Mouse (Mus musculus) small intestine, adult 2 months (tissue): ENCODE measurements around the gene Tgm7. TPM values are rescaled to one million over a fixed set of nuclear protein-coding genes. Genes with fewer than 3 reads are reported as not detected.

Experiments
- H3K27ac ChIP-seq: fragments of 200-500 bp; 2 replicates; pipeline ENCODE4 v1.5.1; 2012; ENCODE audit warnings: low read depth, low read length, control low read depth, inconsistent platforms; ENCODE audit not compliant: insufficient read depth
- H3K27me3 ChIP-seq: fragments of 200-500 bp; 2 replicates; pipeline ENCODE4 v1.6.1; 2012; ENCODE audit warnings: mild to moderate bottlenecking, moderate library complexity, low read length, inconsistent platforms; ENCODE audit not compliant: control insufficient read depth, insufficient read depth
- H3K36me3 ChIP-seq: fragments of 200-500 bp; 2 replicates; pipeline ENCODE4 v1.6.1; 2012; ENCODE audit warnings: mild to moderate bottlenecking, low read length, control low read depth, inconsistent platforms; ENCODE audit not compliant: control insufficient read depth, insufficient read depth
- H3K4me1 ChIP-seq: fragments of 200-500 bp; 2 replicates; pipeline ENCODE4 v1.6.1; 2012; ENCODE audit warnings: low read length, inconsistent platforms, mixed read lengths; ENCODE audit not compliant: control insufficient read depth, insufficient read depth, insufficient read length
- H3K4me3 ChIP-seq: fragments of 200-500 bp; 2 replicates; pipeline ENCODE4 v1.5.1; 2012; ENCODE audit warnings: low read depth, mild to moderate bottlenecking, control low read depth, inconsistent platforms, low read length, moderate library complexity
- CTCF ChIP-seq: fragments of 200-500 bp; IDR thresholded peaks from 2 replicates; pipeline ENCODE4 v1.5.1; 2012; ENCODE audit warnings: low read depth, mild to moderate bottlenecking, control low read depth, inconsistent platforms, low read length, moderate library complexity, mixed read lengths; ENCODE audit not compliant: insufficient replicate concordance, insufficient read length; ENCODE audit errors: extremely low read depth
- POLR2A ChIP-seq: fragments of 200-500 bp; IDR thresholded peaks from 2 replicates; pipeline ENCODE4 v1.6.1; 2012; ENCODE audit warnings: low read depth, mild to moderate bottlenecking, control low read depth, inconsistent platforms, low read length, moderate library complexity
- WGBS: fragments of 180-500 bp; shearing (Covaris S2); methylation state at CpG from one replicate; pipeline ENCODE4 v1.1.7; 2018; 5-methylcytosine and 5-hydroxymethylcytosine counted together
- polyA plus RNA-seq: library from polyadenylated mRNA; depleted of rRNA; stranded (reverse); fragments of >200 nt; gene quantifications from 2 replicates; pipeline ENCODE4 v1.2.3, GENCODE M21; 2012

Tgm7 gene
- polyA plus RNA-seq, 1 experiment, result not detected

GRCm38 (mm10) chr2:121071871-121072270 lies 37.7 kb downstream of the Tgm7 start:
- 56% methylated on average over 6 of the region's 6 CpGs for WGBS

GRCm38 (mm10) chr2:121069506-121069905 lies 40.1 kb downstream of the Tgm7 start:
- Histone ChIP-seq H3K4me3 (no peak overlapping the region), H3K27ac (no peak overlapping the region), H3K27me3 (no peaks in the 10 kb centered on the region), H3K36me3 (no peaks in the 10 kb centered on the region), H3K4me1 (no peaks in the 10 kb centered on the region)
- WGBS, result 85% methylated on average over 6 of the region's 6 CpGs
- no peak for TF ChIP-seq POLR2A
- TF ChIP-seq CTCF, result no peak

More at GRCm38 (mm10) chr2:121071871-121072270, 37.7 kb downstream of the Tgm7 start:
- H3K36me3 ChIP-seq, result no peaks in the 10 kb centered on the region
- H3K27me3 ChIP-seq, result no peaks in the 10 kb centered on the region
- H3K4me1 ChIP-seq, result no peaks in the 10 kb centered on the region
- TF ChIP-seq CTCF, result no peak
- no peak for TF ChIP-seq POLR2A
- no peak overlapping the region for H3K27ac ChIP-seq
- no peak overlapping the region for H3K4me3 ChIP-seq

- Histone ChIP-seq H3K36me3 (no peaks in the 10 kb centered on the region), H3K4me1 (no peaks in the 10 kb centered on the region), H3K27me3 (no peaks in the 10 kb centered on the region), H3K4me3 (no peak overlapping the region), H3K27ac (no peak overlapping the region)
- WGBS, result 51% methylated on average over 4 of the region's 4 CpGs
- TF ChIP-seq POLR2A (no peak), CTCF (no peak)
These were observed 42.5 kb downstream of the Tgm7 start for GRCm38 (mm10) chr2:121067116-121067515.

- no peaks in the 10 kb centered on the region for H3K36me3 ChIP-seq
- TF ChIP-seq POLR2A (no peak), CTCF (no peak)
- no peaks in the 10 kb centered on the region for H3K4me1 ChIP-seq
- no peak overlapping the region for H3K4me3 ChIP-seq
- H3K27me3 ChIP-seq, result no peaks in the 10 kb centered on the region
- WGBS, result 31% methylated on average over 2 of the region's 2 CpGs
- no peak overlapping the region for H3K27ac ChIP-seq
These were observed 48.3 kb downstream of the Tgm7 start for GRCm38 (mm10) chr2:121061315-121061714.

GRCm38 (mm10) chr2:121057997-121058396 lies 51.6 kb downstream of the Tgm7 start:
- Histone ChIP-seq H3K4me1 (no peaks in the 10 kb centered on the region), H3K27me3 (no peaks in the 10 kb centered on the region), H3K27ac (no peak overlapping the region), H3K4me3 (no peak overlapping the region), H3K36me3 (no peaks in the 10 kb centered on the region)
- 42% methylated on average over 6 of the region's 6 CpGs for WGBS
- TF ChIP-seq POLR2A (no peak), CTCF (no peak)

GRCm38 (mm10) chr2:121055915-121056314 lies 53.7 kb downstream of the Tgm7 start:
- no peaks in the 10 kb centered on the region for H3K27me3 ChIP-seq
- H3K4me1 ChIP-seq, result no peaks in the 10 kb centered on the region
- no peak overlapping the region for H3K27ac ChIP-seq
- WGBS, result 76% methylated on average over 6 of the region's 6 CpGs
- H3K4me3 ChIP-seq, result no peak overlapping the region
- H3K36me3 ChIP-seq, result no peaks in the 10 kb centered on the region
- TF ChIP-seq CTCF (no peak), POLR2A (no peak)

GRCm38 (mm10) chr2:121054060-121054459 lies 55.5 kb downstream of the Tgm7 start:
- H3K4me1 ChIP-seq, result no peaks in the 10 kb centered on the region
- 37% methylated on average over 2 of the region's 2 CpGs for WGBS
- no peak for TF ChIP-seq CTCF
- no peak for TF ChIP-seq POLR2A

GRCm38 (mm10) chr2:121052176-121052575 lies 57.4 kb downstream of the Tgm7 start:
- Histone ChIP-seq H3K27me3 (no peaks in the 10 kb centered on the region), H3K4me1 (no peaks in the 10 kb centered on the region), H3K27ac (no peak overlapping the region), H3K36me3 (no peaks in the 10 kb centered on the region), H3K4me3 (no peak overlapping the region)
- no peak for TF ChIP-seq POLR2A
- TF ChIP-seq CTCF, result no peak
- WGBS, result 82% methylated on average over 5 of the region's 5 CpGs

More at GRCm38 (mm10) chr2:121054060-121054459, 55.5 kb downstream of the Tgm7 start:
- Histone ChIP-seq H3K27ac (no peak overlapping the region), H3K27me3 (no peaks in the 10 kb centered on the region), H3K36me3 (no peaks in the 10 kb centered on the region), H3K4me3 (no peak overlapping the region)
